Comparison of ENCODE assay signal across 12 mouse cellular contexts in the genomic region with DNA sequence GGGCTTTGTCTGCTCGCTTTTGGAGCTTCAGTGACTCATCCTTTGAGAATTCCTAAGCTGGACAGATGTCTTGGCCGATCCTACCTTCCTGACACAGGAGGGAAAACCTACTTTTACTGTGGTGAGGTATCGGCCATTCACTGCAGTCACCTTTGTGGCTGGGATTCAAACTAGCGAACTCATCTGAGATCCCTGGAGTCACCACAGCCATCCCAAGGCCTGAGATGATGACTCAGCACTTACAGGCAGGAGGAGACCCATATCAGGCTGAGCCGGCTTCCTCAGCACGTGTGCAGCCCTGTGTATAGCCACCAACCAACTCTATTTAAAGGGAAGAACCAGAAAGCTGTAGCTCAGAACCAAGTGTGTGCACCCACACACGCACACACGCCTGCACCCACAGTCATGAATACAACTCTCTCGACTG. TPM values are rescaled to one million over a fixed set of nuclear protein-coding genes. Genes with fewer than 3 reads are reported as not detected.
DNase-seq lines count a peak whose midpoint lies in the region; ATAC-seq and TF ChIP-seq lines count a peak whose summit lies in the region.
"Had no signal": no experiment of that assay in that cellular context is flagged by ENCODE, and none has a peak within 500 bp of the region (broad histone marks: within the 10 kb centered on the region; RNA-seq: fewer than 3 reads in every experiment).

No protein-coding gene starts in this region.

- H3K4me3 ChIP-seq in heart, embryonic 11.5 days (ENCODE audit: low read depth, low read length), result no peak overlapping the region
- H3K4me3 ChIP-seq in MEL (ENCODE audit: control insufficient read depth in 1 of 2, insufficient read depth in 1 of 2, low read depth in 2 of 2, low read length in 2 of 2), result peak overlapping the region; percentile 12 to 30; a peak in 3 of 4 replicates
- no peak overlapping the region for H3K4me3 ChIP-seq in liver, postnatal 0 days (ENCODE audit: low read depth, low read length)
- no peak overlapping the region for H3K4me3 ChIP-seq in thymus, adult 2 months (ENCODE audit: control insufficient read depth, insufficient read depth, low read length)
- H3K4me3 ChIP-seq: heart, embryonic 13.5 days; lung, embryonic 15.5 days; neural tube, embryonic 13.5 days had no signal

- peaks cover 37% of the 10 kb centered on the region for H3K4me1 ChIP-seq in heart, embryonic 11.5 days (ENCODE audit: control insufficient read depth, insufficient read depth, low read length)
- H3K4me1 ChIP-seq in MEL (ENCODE audit: control insufficient read depth in 1 of 2, insufficient read depth in 2 of 2, low read length in 2 of 2), result peaks cover 29 to 55% of the 10 kb centered on the region in 2 experiments
- peaks cover 64% of the 10 kb centered on the region for H3K4me1 ChIP-seq in liver, postnatal 0 days (ENCODE audit: insufficient read depth)
- H3K4me1 ChIP-seq in thymus, adult 2 months (replicated peaks; ENCODE audit: control insufficient read depth, insufficient read depth, low read length), result peaks cover 27% of the 10 kb centered on the region

- H3K27me3 ChIP-seq in heart, embryonic 11.5 days (ENCODE audit: control insufficient read depth, insufficient read depth, low read length), result no peaks in the 10 kb centered on the region
- H3K27me3 ChIP-seq in MEL (ENCODE audit: control insufficient read depth in 1 of 2, insufficient read depth in 2 of 2, low read length in 2 of 2), result no peaks in the 10 kb centered on the region
- H3K27me3 ChIP-seq in liver, postnatal 0 days (ENCODE audit: insufficient read depth, low read length), result no peaks in the 10 kb centered on the region
- H3K27me3 ChIP-seq in thymus, adult 2 months (ENCODE audit: control insufficient read depth, insufficient read depth, low read length), result no peaks in the 10 kb centered on the region
- H3K27me3 ChIP-seq: heart, embryonic 13.5 days; lung, embryonic 15.5 days; neural tube, embryonic 13.5 days had no signal

- TF ChIP-seq POLR2A in MEL (IDR thresholded peaks at IDR 0.05; ENCODE audit: control insufficient read depth in 1 of 2, insufficient read depth in 1 of 2, low read depth in 1 of 2, low read length in 2 of 2, poor library complexity in 1 of 2), result peak in 1 of 2 experiments; percentile 59; a peak in 2 of 4 replicates
- TF ChIP-seq POLR2A in thymus, adult 2 months (IDR thresholded peaks at IDR 0.05; ENCODE audit: control insufficient read depth, extremely low read depth, insufficient read depth, low read length, poor library complexity), result no peak

- H3K36me3 ChIP-seq in heart, embryonic 11.5 days (ENCODE audit: control insufficient read depth, insufficient read depth, low read length), result no peaks in the 10 kb centered on the region
- peaks cover 0 to 62% of the 10 kb centered on the region in 2 experiments; a peak in 2 of 4 replicates for H3K36me3 ChIP-seq in MEL (ENCODE audit: control insufficient read depth in 1 of 2, insufficient read depth in 2 of 2, low read length in 2 of 2)
- H3K36me3 ChIP-seq in liver, postnatal 0 days (replicated peaks; ENCODE audit: insufficient read depth, low read length), result no peaks in the 10 kb centered on the region
- H3K36me3 ChIP-seq in thymus, adult 2 months (ENCODE audit: control insufficient read depth, insufficient read depth, low read length), result no peaks in the 10 kb centered on the region
- H3K36me3 ChIP-seq: heart, embryonic 13.5 days; lung, embryonic 15.5 days; neural tube, embryonic 13.5 days had no signal

- 66% methylated on average over 9 of the region's 9 CpGs for WGBS in heart, embryonic 11.5 days (ENCODE audit: insufficient replicate concordance)
- WGBS in liver, postnatal 0 days (ENCODE audit: insufficient replicate concordance), result 37% methylated on average over 9 of the region's 9 CpGs
- WGBS in thymus, adult 2 months, result 49% methylated on average over 9 of the region's 9 CpGs

- no peak for TF ChIP-seq CTCF in MEL (IDR thresholded peaks at IDR 0.05 in 2 of 3, conservative IDR thresholded peaks at IDR 0.05 in 1 of 3; ENCODE audit: control insufficient read depth in 1 of 3, insufficient read depth in 1 of 3, low read depth in 2 of 3, low read length in 3 of 3, poor library complexity in 1 of 3, severe bottlenecking in 1 of 3)
- TF ChIP-seq CTCF in liver, postnatal 0 days (IDR thresholded peaks at IDR 0.05; ENCODE audit: low read depth), result no peak
- no peak for TF ChIP-seq CTCF in thymus, adult 2 months (IDR thresholded peaks at IDR 0.05; ENCODE audit: borderline replicate concordance, control insufficient read depth, extremely low read depth, insufficient read depth, low read length, poor library complexity)

- H3K27ac ChIP-seq in heart, embryonic 11.5 days (ENCODE audit: low read depth, low read length), result peak overlapping the region; percentile 43
- H3K27ac ChIP-seq in MEL (ENCODE audit: control insufficient read depth, low read depth, low read length), result peak overlapping the region; percentile 87
- peak overlapping the region; percentile 58; the same call in 1 of the 2 replicates for H3K27ac ChIP-seq in liver, postnatal 0 days (ENCODE audit: low read depth)
- no peak overlapping the region for H3K27ac ChIP-seq in thymus, adult 2 months (ENCODE audit: control insufficient read depth, insufficient read depth, low read length)
- H3K27ac ChIP-seq: lung, embryonic 15.5 days; neural tube, embryonic 13.5 days had no signal

- no peak for DNase-seq in heart, postnatal 14 days
- peak; percentile 89 for DNase-seq in MEL (ENCODE audit: low read depth, low spot score)
- peak; percentile 52 for DNase-seq in liver, postnatal 0 days
- DNase-seq in thymus, adult 2 months, result no peak
- DNase-seq in cerebellum, postnatal 4 days (ENCODE audit: low spot score in 2 of 2), result no peak
- DNase-seq in adipocyte (ENCODE audit: low spot score), result no peak
- DNase-seq: kidney, adult 9 months had no signal

- TF ChIP-seq RAD21 in MEL (IDR thresholded peaks at IDR 0.05; ENCODE audit: low read depth, low read length), result no peak

- TF ChIP-seq EP300 in MEL (IDR thresholded peaks at IDR 0.05; ENCODE audit: low read depth in 1 of 2, low read length in 2 of 2), result peak; percentile 38 to 67; a peak in 3 of 4 replicates
- TF ChIP-seq EP300 in liver, postnatal 0 days (IDR thresholded peaks at IDR 0.05; ENCODE audit: low read depth), result peak; percentile 58; the same call in 1 of the 2 replicates

- H3K9ac ChIP-seq in heart, embryonic 11.5 days (ENCODE audit: low read depth, low read length), result no peak overlapping the region
- peak overlapping the region; percentile 67 for H3K9ac ChIP-seq in MEL (ENCODE audit: control insufficient read depth, low read depth, low read length, poor library complexity, severe bottlenecking)
- H3K9ac ChIP-seq in liver, postnatal 0 days (replicated peaks), result 0 out of 2 replicates have a peak overlapping the region, but pooled peaks have one; percentile 28
- H3K9ac ChIP-seq: heart, embryonic 13.5 days; lung, embryonic 15.5 days; neural tube, embryonic 13.5 days had no signal

- intact Hi-C loops in heart, postnatal 14 days (cut with DNase I), result loop anchor here (10.0 kb wide), 1 partner anchor 194 kb away; a partner anchor contains a TSS

- H3K9me3 ChIP-seq in heart, embryonic 11.5 days (replicated peaks; ENCODE audit: control insufficient read depth, low read length), result no peaks in the 10 kb centered on the region
- no peaks in the 10 kb centered on the region for H3K9me3 ChIP-seq in MEL (replicated peaks; ENCODE audit: insufficient read depth, low read length)
- H3K9me3 ChIP-seq in liver, postnatal 0 days (ENCODE audit: low read length), result no peaks in the 10 kb centered on the region
- H3K9me3 ChIP-seq: heart, embryonic 13.5 days; lung, embryonic 15.5 days; neural tube, embryonic 13.5 days had no signal

- H3K4me2 ChIP-seq in heart, embryonic 11.5 days, result no peak overlapping the region; the same call in 1 of the 2 replicates
- H3K4me2 ChIP-seq in liver, postnatal 0 days (ENCODE audit: low read depth, low read length), result peak overlapping the region; percentile 26
- H3K4me2 ChIP-seq: lung, embryonic 15.5 days; neural tube, embryonic 13.5 days had no signal

- ATAC-seq in heart, embryonic 11.5 days (replicated peaks; ENCODE audit: insufficient number of reproducible peaks, low FRiP score, low TSS enrichment), result no peak
- peak; percentile 55 for ATAC-seq in erythroid progenitor cell, adult 5-6 weeks (replicated peaks; ENCODE audit: low FRiP score, poor library complexity, severe bottlenecking)
- no peak for ATAC-seq in liver, postnatal 0 days

- H3K79me2 ChIP-seq in MEL (ENCODE audit: control insufficient read depth, insufficient read depth, low read length, poor library complexity), result peaks cover 27% of the 10 kb centered on the region

TF ChIP-seq in MEL, 35 proteins besides CTCF, POLR2A, EP300 and RAD21 (continues in another document):
- TF ChIP-seq CHD2 (IDR thresholded peaks at IDR 0.05; ENCODE audit: low read length), result no peak
- no peak for TF ChIP-seq ZMIZ1 (IDR thresholded peaks at IDR 0.05; ENCODE audit: low read depth, low read length)
- peak; percentile 94 for TF ChIP-seq MAX (IDR thresholded peaks at IDR 0.05; ENCODE audit: low read length)
- TF ChIP-seq SMC3 (IDR thresholded peaks at IDR 0.05; ENCODE audit: low read depth, low read length), result no peak
- TF ChIP-seq RCOR1 (IDR thresholded peaks at IDR 0.05; ENCODE audit: low read depth, low read length), result no peak
- TF ChIP-seq CHD1 (IDR thresholded peaks at IDR 0.05; ENCODE audit: low read depth, low read length), result no peak
- peak; percentile 86 for TF ChIP-seq ETS1 (IDR thresholded peaks at IDR 0.05; ENCODE audit: low read depth, low read length)
- TF ChIP-seq ZKSCAN1 (IDR thresholded peaks at IDR 0.05; ENCODE audit: low read depth, low read length), result no peak
- TF ChIP-seq MYC (IDR thresholded peaks at IDR 0.05; ENCODE audit: low read depth, low read length), result peak; percentile 87
- TF ChIP-seq POLR2AphosphoS5 (IDR thresholded peaks at IDR 0.05; ENCODE audit: borderline replicate concordance, low read depth, low read length), result no peak
- peak; percentile 71 for TF ChIP-seq USF1 (IDR thresholded peaks at IDR 0.05; ENCODE audit: low read depth, low read length)
- TF ChIP-seq GABPA (IDR thresholded peaks at IDR 0.05; ENCODE audit: low read depth, low read length), result peak; percentile 85; the same call in 1 of the 2 replicates
- TF ChIP-seq E2F4 (IDR thresholded peaks at IDR 0.05; ENCODE audit: borderline replicate concordance, low read depth, low read length), result no peak

RNA-seq across cellular contexts. Expression of a gene that starts 2.0 kb away (rescaled TPM):
- 4.9 and 6.1 TPM in 2 replicates for polyA plus RNA-seq in heart, embryonic 11.5 days (2014; fragmentation: Nextera tagmentation; extraction: Ambion mirVana)
- total RNA-seq in heart, postnatal 14 days (2021), result 10 to 100 TPM; 40.3 to 45.0 TPM
- 13.6 and 13.7 TPM in 2 replicates for total RNA-seq in MEL (2012; rRNA removed)
- polyA plus RNA-seq in MEL (2012; ENCODE audit: insufficient read depth in 1 of 2, insufficient read length in 2 of 2, low read depth in 1 of 2, low replicate concordance in 2 of 2, missing spikeins in 1 of 2), result 10 to 100 TPM in 1 of 2 experiments, not detected in 1; 32.0 TPM
- 39.0 and 39.6 TPM in 2 replicates for total RNA-seq in erythroid progenitor cell, adult 5-6 weeks (2015; ENCODE audit: low replicate concordance)
- total RNA-seq in erythroid progenitor cell, adult 5-6 weeks (2017; ENCODE audit: low replicate concordance), result 21.9 and 27.0 TPM in 2 replicates
- 38.2 and 49.3 TPM in 2 replicates for polyA plus RNA-seq in liver, postnatal 0 days (2015; fragmentation: Nextera tagmentation; extraction: Ambion mirVana)
- polyA plus RNA-seq in thymus, adult 2 months (2012; rRNA removed), result 32.5 and 34.0 TPM in 2 replicates

Comparison
In these comparisons a context has a peak if more than half of its experiments do, and no peak if none do; other contexts are left out.
1. H3K4me3 ChIP-seq: peak in MEL (2 of 2); none in heart, embryonic 11.5 days (single experiment), liver, postnatal 0 days (single experiment) and thymus, adult 2 months (single experiment).
2. DNase-seq: peak in MEL (single experiment) and liver, postnatal 0 days (single experiment); none in heart, postnatal 14 days (0 of 2), thymus, adult 2 months (single experiment), cerebellum, postnatal 4 days (0 of 2) and adipocyte (single experiment).